Mouse (Mus musculus): ENCODE data around the gene Mansc4.

The Mansc4 gene

DNA sequence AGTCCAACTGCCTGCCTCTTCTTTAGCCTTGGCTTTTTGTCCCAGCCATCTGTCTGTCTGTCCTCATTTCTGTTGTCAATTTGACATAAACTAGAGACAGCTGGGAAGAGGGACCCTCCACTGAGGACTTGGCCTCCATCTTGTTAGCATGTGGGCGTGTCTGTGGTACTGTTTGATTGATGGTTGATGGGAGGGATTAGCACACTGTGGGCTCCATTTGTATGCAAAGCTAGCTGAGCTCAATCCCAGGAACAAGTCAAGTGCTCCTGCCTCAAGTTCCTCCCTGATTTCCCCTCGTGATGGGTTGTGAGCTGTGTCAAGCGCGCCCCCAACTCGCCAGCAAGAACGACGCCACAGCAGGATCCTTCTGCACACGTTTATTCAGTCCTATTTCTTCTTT, 10.0 kb downstream of the Mansc4 start:
- DNase-seq: no peak

DNA sequence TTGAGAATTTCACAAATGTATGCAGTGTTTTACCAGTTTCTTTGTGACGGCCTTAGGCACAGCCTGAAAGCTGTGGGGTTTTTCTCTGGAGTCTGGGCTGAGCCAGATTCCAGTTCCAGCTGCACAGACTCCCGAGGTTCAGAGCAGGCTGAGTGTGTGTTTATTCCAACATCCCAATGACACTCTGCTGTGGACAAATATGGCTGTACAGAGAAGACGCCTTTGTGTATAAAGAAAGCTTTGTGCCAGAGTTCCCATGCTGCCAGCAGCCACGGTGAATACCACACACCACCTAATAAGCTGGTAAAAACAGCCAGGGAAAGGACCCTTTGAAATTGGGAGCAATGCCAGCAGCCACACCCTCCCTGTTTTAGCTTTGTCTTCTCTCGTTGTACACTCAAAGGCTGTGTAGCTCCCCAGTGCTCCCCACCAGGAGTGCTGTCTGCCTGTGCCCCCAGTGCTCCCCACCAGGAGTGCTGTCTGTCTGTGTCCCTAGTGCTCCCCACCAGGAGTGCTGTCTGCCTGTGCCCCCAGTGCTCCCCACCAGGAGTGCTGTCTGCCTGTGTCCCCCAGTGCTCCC, 10.9 kb downstream of the Mansc4 start:
- no peak for DNase-seq

DNA sequence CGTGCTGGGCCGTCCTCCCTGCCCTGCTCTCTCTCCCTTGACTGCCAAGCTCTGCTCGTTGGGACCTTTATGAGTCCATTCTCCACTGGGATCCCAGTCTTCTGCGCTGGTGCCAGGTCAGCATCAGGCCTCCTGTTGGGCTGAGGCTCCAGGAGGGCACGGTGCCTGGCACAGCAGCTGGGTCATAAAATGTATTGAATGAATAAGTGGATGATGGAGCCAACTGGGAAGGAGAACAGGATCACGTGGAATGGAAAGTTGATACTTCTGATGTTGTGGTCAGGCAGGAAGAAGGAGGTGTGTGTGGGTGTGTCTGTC, 21.9 kb downstream of the Mansc4 start:
- peak; percentile 38 for DNase-seq

DNA sequence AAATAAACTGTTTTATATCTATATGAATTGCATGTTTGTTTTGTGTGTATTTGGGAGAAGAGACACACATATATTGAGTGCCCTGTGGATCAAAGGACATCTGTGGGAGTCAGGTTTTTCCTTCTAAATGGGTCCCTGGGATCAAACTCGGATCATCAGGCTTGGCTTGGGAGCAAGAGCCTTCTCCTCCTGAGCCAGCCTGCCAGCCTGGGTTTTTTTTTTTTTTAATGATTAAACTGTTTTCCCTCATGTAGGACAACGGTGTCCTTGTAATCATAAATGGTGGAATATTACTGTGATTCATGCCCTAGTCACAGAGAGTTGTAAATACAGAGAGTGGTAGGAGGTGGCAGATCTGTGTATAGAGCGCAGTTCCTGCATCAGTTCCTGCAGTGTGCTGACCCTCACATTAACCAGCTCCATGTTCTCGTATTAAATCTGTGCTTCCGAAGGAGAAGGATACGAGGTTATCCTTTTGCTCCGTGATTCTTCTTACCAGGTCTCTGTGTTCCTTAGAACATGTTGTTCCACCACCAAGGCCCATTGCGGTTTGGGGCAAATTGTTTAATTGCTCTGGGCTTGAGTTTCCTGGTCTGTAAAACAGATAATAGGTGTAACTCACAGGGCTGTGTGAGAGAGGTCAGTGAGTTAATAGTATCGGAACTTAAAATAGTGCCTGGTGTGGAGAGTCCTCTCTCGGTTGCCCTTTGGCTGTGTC, 22.4 kb downstream of the Mansc4 start:
- no peak for DNase-seq

DNA sequence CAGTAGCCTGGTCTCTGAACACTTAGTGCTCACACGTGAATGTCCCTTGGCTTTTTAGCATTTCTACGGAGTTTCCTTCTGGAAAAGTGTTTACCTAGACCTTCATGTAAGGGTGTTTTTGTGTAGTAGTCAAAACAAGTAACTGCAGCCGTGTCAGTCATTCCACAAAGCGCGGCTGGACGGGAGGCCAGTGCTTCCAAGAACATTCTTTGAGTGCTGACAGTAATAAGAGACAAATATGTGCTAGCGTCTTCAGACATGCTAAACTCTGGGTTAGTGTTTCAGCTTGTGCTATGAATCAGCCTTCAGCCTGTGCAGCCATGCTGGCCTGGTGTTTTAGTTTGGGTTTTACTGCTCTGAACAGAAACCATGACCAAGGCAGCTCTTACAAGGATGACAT, 24.1 kb downstream of the Mansc4 start:
- no peak for DNase-seq

DNA sequence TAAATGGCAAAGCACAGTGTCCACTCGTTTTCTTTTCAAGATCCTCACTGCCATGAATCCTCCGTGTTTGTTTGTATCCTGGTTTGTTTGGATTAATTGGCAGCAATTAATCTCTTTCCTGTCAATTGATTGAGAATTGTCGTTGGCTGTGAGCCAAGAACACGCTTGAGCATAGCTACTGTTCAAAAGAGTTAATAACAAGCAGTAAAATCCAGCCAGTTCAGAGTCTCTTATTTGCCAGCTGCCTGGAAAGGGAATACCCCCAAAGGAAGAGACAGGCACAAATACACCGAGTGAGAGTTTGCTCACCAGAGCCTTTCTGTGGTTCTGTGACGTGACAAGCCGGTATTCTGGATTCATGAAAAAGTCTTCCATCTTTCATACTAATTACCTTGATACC, 24.8 kb downstream of the Mansc4 start:
- no peak for DNase-seq

DNA sequence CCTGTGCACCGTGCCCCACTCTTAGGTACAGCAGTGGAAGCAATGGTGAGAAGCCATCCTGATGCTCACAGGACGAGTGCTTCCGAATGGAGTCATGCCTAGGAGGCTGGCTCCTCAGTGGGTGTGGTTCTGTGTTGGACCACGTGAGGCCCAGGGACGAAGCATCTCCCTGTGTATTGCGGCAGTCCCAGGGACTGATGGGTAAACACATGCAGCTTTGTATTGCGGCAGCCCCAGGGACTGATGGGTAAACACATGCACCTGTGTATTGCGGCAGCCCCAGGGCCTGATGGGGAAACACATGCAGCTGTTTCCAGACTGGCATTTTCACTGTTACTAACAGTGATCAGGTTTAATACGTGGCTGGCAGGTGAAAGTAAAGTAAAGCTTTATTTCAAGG, 25.2 kb downstream of the Mansc4 start:
- no peak for DNase-seq

DNA sequence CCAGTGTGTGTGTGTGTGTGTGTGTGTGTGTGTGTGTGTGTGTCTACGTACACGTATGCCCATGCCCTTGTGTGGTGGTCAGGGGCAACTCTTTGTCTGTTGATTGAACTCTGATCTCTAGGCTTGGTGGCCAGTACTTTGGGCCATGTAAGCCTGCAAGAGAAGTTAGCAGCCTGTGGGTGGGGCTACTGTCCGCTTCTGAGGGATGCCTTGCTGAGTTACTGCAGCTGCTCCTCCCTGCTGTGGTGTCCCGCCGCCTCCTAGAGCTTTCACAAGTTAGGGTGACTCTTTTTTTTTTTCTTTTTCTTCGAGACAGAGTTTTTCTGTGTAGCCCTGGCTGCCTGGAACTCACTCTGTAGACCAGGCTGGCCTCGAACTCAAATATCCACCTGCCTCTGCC, 27.5 kb downstream of the Mansc4 start:
- peak; percentile 30 for DNase-seq

DNA sequence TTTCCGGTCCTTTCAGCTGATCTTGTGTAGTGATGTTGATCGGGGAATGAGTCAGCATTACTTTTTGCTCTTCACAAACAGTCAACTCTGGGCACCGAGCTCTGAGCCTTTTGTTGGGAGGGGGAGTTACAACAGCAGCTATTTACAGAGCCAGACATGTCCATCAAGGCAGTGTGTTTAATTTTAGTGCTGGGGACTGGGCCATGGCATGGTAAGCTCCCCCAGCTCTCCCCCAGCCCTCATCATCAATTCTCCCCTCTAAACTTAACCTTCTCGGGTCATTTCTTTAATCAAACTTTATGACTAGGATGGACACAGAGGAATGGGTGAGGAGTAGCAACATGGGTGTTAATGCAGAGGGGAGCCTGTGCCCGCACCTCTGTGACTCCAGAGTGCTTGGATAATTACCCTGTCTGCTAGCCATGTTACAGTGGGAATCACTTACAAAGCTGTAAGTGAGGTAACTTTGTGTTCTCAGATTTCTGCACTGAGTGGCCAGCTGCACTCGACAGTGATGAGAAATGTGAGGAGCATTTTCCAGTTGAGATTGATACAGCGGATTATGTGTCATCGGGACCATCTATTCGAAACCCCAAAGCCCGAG, 31.4 kb downstream of the Mansc4 start:
- DNase-seq: no peak

DNA sequence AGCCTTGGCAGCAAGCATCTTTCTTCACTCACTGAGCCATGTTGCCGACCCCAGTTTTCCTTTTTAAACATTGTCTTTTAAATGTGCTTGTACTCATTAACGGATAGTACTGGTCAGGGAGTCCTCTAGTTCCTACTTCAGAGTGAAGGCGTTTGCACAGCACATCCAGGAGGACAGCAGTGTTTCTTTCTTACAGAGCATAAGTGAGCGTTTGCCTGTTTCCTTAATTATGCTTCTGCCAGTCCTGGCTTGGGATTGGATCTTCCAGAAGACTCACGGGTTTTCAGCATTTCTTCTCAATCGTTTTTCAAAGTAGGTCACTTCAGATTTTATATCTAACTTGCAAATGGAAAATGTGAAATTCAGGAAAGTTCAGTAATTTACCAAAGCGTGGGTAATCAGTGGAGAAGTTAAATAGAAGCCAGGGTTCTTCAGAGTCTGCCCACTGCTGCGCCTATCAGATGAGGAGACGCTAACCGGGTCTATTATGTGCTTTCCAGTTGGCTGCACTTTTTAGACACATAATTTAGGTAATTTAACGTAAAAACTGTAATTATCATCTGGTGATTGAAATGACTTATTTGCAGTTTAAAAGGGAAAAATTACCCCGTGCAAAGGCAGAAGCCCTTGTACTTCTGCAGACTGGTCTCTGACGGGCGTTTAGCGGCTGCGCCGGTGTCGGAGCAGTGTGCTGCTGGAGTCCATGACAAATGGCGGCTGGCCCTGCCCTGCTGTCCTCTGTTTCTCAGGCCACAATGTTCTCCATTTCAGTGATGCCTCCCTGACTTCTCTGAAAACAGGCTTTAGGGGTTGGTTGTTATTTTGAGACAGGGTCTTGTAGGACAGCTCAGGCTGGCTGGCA, 32.8 kb downstream of the Mansc4 start:
- no peak for DNase-seq

DNA sequence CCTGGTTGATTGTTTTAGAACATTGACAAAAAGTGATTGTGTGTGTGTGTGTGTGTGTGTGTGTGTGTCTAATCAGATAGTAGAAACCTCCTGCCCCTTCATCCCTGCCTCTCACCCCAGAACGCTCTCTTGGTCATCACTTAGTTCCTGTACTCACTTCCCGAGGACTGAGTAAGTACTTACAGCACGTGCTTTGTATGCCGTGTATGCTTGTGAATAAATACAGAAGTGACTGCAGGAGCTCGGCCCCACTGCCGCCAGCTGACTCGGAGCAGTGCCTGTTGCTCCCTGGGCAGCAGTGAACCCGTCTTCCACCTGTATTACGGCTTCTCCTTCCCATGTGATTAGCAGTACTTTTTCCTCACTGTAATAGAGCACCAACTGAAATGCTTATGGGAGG, 34.4 kb downstream of the Mansc4 start:
- no peak for DNase-seq

DNA sequence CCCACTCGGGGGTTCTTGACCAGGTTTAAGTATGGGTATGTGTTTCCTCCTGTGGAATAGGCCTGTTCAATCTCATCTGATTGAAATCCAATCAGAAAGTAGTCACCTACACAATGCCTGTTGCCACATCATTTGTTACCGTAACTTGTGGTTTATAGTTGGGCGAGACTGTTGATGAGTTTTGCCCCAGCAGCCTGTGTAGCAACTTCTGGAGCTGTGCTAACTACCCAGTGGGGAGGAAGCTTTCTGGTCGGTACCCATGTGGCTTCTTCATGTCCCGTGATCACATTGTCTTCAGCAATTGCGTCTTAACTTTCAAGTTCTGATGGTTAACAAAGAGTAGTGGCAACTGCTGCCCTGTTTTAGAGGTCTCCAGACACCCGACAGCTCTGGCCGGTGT, 35.2 kb downstream of the Mansc4 start:
- DNase-seq: no peak

DNA sequence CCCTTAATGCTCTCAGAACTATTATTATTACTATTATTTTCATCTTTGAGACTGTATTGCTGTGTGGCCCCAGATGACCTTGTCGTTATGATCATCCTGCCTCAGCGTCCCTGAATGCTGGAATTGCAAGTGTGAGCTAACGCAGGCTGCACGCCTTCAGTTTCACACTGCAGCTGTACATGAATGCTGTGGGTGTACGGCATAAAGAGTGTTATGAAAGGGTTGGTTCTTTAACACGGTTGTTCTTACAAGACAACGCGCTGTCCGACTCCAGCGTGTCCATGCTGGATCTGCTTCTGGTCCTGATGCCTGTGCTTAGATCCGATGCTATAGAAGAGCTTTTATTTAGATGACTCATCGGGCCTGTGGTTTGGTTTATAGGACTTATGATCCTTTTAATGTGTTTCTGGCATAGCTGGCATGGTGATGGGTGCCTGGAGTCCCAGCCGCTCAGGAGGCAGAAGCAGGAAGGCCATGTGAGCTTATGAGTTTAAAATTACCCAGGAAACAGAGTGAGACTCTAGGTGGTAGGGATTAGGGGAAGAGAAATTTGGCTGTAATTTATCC, 37.5 kb downstream of the Mansc4 start:
- DNase-seq: no peak

DNA sequence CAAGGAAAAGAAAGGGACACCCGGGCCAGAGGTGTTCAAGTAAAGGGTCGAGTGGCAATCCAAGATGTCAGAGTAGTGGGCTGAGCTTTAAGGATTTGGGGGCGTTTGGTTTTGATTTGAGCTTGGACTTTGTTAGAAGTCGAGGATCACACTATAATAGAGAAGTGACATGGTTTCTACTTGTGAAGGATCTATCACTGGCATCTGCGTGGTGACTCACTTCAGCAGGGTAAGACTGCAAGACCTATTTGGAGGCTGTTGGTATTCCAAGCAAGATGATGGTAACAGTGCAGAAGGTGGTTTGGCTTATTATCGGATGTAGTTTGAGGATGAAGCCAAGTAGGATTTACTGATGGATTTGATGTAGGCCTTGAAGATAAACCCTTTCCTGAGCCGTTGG, 43.2 kb downstream of the Mansc4 start:
- DNase-seq: no peak

DNA sequence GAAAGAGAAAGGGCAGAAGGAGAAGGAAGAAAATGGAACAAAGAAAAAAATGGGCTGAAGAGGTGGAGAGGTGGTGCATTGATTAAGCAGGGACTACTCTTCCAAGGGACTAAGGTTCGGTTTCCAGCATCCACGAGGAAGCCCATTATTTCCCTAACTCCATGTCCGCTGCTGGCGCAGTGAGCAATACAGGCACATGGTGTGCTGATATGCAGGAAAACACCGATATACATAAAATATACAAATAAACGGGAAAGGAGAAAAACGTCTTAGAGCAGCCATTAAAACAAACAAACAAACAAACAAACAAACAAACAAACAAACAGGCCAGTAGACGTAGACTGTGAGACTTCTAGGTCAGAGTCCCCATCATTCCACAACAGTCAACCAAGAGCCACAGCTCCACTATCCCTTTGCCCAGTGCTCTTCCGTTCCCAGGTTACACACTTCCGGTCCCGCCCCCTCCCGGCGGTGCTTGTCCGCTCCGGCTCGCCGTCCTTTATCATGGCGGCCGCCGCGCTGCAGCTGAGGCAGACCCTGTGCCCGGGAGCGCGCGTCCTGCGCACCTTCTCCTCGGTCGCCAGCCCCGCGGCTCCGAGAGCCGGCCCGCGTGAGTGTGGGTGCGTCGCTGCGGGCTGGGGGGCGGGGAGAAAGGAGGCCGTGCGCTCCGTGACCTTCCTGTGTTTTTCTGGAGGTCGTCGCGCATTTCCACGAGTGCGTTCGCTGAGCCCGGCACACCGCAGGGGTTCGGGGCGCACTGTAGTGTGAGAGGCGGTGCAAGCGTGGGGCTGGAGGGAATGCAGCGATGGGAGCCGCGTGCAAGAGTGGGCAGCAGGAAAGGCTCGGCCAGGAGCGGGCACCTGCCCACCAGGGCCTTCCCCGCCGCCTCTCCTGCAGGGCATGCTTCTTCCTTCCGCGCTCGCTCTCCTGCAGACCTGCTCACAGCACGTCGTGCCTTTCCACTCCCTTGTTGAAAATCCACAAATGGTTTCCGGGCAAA, 44.2 kb downstream of the Mansc4 start, which contains the start of gene Mrps35:
Gene Mrps35 (plus strand): TSS at position 474 of the 1,000 bp plus-strand sequence.
- peak; percentile 93 for DNase-seq

DNA sequence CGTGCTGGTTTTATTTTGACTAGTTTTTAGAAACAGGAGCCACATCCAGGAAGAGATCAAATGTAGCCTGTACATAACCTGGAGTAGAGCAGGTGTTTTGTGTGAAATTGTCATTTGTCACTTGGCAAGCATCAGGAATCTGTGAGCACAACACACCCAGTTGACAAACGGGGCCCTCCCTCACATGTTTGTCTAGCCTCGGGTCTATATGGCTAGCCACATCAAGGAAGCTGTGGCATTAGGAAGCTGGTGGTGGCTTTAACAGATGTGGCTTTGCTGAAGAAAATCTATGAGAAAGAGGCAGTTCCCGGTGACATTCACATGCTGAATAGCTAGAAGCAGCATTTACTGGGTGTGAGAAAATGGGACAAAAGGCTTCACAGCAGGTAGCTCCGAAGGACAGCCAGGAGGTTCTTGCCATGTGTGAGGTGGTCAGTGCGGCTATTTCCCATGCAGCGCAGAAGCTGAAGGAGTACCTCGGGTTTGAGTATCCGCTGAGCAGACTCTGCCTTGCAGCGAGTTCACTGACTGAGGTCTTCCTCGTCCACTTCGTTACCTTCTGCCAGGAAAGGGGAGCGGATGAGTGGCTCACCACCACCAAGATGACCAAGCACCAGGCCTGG, 54.4 kb downstream of the Mansc4 start, which contains the start of gene Rep15:
Gene Rep15 (plus strand): TSS at position 282 of the 623 bp plus-strand sequence.
- DNase-seq: no peak

DNA sequence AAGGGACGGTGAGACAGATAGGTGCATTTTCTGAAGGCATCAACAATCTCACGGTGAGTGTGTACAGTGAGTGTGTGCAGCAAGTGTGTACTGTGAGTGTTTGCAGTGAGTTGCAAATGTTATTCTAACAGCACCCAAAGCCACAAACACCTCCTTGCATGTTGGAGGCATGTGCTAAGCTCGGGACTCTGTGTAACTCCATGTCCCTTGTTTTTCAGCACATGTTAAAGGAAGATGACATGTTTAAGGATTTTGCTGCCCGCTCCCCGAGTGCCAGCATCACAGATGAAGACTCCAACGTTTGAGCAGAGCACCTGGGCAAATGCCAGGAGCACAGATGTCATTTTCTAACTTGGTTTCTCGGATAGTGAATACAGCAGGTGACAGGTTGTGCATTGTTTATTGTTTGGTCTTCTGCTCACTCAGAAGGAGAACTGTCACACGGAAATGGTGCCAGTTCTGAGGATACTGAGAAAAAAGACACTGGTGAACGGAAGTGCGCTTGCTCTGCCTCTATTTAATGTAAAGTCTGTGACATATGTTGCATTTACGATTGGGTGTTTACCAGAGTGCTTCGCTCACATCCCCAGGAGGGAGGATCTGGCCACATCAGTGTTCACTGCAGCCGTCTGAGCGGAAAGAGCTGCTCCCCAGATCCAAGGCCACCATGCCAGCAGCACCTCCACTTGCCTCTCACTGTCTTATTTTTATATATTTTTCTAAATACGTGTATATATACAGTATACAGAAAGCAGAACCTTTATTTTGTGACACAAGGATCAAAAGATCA, 56.5 kb downstream of the Mansc4 start:
- DNase-seq: no peak

DNA sequence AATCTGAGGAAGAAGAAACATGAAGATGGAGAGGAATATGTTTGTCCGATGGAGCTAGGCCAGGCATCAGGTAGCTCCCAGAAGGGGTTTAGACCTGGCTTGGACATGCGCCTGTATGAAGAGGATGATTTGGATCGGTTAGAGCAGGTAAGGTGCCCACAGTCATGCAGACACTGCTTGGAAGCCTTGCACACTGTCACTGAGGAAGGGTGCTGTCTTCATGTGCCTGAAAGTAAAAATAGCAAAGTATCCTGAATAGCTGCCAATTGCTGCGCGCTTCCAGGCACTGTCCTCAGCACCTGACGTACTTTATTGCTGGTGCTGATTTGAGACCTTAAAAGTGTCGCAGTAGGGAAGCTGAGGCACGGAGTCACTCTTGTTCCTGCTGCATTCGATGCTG, 57.2 kb downstream of the Mansc4 start:
- DNase-seq: no peak

DNA sequence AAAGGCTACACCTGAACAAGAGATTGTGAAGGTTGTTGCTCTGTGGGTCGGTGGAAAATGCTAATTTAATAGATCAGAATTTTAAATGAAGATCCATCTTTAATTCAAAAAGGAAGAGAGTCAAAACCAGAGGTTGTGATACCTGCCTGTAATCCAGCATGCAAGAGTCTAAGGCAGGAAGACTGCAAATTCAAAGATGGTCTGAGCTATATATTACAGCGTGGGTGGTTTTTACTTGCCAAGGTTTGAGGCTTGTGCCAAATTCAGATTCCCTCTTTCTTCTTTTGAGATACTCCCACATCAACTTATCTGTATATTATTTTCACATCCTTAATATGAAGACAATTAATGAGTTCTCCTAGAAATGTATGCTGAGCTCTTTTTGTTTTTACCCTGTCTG, 58.4 kb downstream of the Mansc4 start:
- no peak for DNase-seq
